Mouse (Mus musculus): ENCODE measurements around the gene Thra.

Thra gene

GRCm38 (mm10) chr11:98748506-98749416 lies 8.3 kb downstream of the Thra start:
- TF ChIP-seq GATA4 (IDR thresholded peaks at IDR 0.05; ENCODE audit: insufficient replicate concordance, low read length) = no peak

- TF ChIP-seq GATA4 (IDR thresholded peaks at IDR 0.05; ENCODE audit: insufficient replicate concordance, low read length) = no peak
Measured at GRCm38 (mm10) chr11:98749716-98750115, 9.3 kb downstream of the Thra start.

- no peak for TF ChIP-seq GATA4 (IDR thresholded peaks at IDR 0.05; ENCODE audit: insufficient replicate concordance, low read length)
Measured at GRCm38 (mm10) chr11:98750351-98751201, 10.1 kb downstream of the Thra start.

- TF ChIP-seq GATA4 (IDR thresholded peaks at IDR 0.05; ENCODE audit: insufficient replicate concordance, low read length) = no peak
Measured at GRCm38 (mm10) chr11:98751221-98751782, 10.9 kb downstream of the Thra start.

- no peak for TF ChIP-seq GATA4 (IDR thresholded peaks at IDR 0.05; ENCODE audit: insufficient replicate concordance, low read length)
Measured at GRCm38 (mm10) chr11:98752562-98753140, 12.2 kb downstream of the Thra start.

- no peak for TF ChIP-seq GATA4 (IDR thresholded peaks at IDR 0.05; ENCODE audit: insufficient replicate concordance, low read length)
Measured at GRCm38 (mm10) chr11:98753264-98753663, 12.8 kb downstream of the Thra start.

GRCm38 (mm10) chr11:98754151-98754620 lies 13.7 kb downstream of the Thra start:
- TF ChIP-seq GATA4 (IDR thresholded peaks at IDR 0.05; ENCODE audit: insufficient replicate concordance, low read length) = no peak

- no peak for TF ChIP-seq GATA4 (IDR thresholded peaks at IDR 0.05; ENCODE audit: insufficient replicate concordance, low read length)
Measured at GRCm38 (mm10) chr11:98754621-98755181, 14.3 kb downstream of the Thra start.

GRCm38 (mm10) chr11:98755726-98756380 lies 15.4 kb downstream of the Thra start:
- TF ChIP-seq GATA4 (IDR thresholded peaks at IDR 0.05; ENCODE audit: insufficient replicate concordance, low read length) = no peak

GRCm38 (mm10) chr11:98756711-98757110 lies 16.3 kb downstream of the Thra start:
- no peak for TF ChIP-seq GATA4 (IDR thresholded peaks at IDR 0.05; ENCODE audit: insufficient replicate concordance, low read length)

- TF ChIP-seq GATA4 (IDR thresholded peaks at IDR 0.05; ENCODE audit: insufficient replicate concordance, low read length) = no peak
Measured at GRCm38 (mm10) chr11:98761939-98762338, 21.5 kb downstream of the Thra start.

- TF ChIP-seq GATA4 (IDR thresholded peaks at IDR 0.05; ENCODE audit: insufficient replicate concordance, low read length) = no peak
Measured at GRCm38 (mm10) chr11:98762756-98763501, 22.5 kb downstream of the Thra start.

- TF ChIP-seq GATA4 (IDR thresholded peaks at IDR 0.05; ENCODE audit: insufficient replicate concordance, low read length) = no peak
Measured at GRCm38 (mm10) chr11:98763502-98763861, 23.0 kb downstream of the Thra start.

- no peak for TF ChIP-seq GATA4 (IDR thresholded peaks at IDR 0.05; ENCODE audit: insufficient replicate concordance, low read length)
Measured at GRCm38 (mm10) chr11:98764091-98764490, 23.7 kb downstream of the Thra start.

Data from liver, adult (tissue).